Mouse (Mus musculus) heart, embryonic 12.5 days (tissue): ENCODE results near the gene Grik4. TPM values are rescaled to one million over a fixed set of nuclear protein-coding genes. Genes with fewer than 3 reads are reported as not detected.
A peak's percentile ranks its signal among the peaks of the same experiment; 100 is the strongest.

Source experiments
- ATAC-seq: fragments of 200-750 bp; cut with Nextera tagmentation; 2 replicates; pipeline ENCODE4 v1.8.0; 2017; ENCODE audit warnings: moderate TSS enrichment, moderate library complexity; ENCODE audit not compliant: insufficient number of reproducible peaks, low FRiP score
- H3K27ac ChIP-seq: fragments of 300-500 bp; sonication (generic); 2 replicates; pipeline ENCODE4 v1.5.1; 2016; ENCODE audit warnings: mild to moderate bottlenecking, moderate library complexity; ENCODE audit not compliant: poor library complexity, severe bottlenecking
- H3K27me3 ChIP-seq: fragments of 300-500 bp; sonication (generic); replicated peaks from 2 replicates; pipeline ENCODE4 v1.6.1; 2016; ENCODE audit warnings: mild to moderate bottlenecking, moderate library complexity
- H3K36me3 ChIP-seq: fragments of 300-500 bp; sonication (generic); 2 replicates; pipeline ENCODE4 v1.6.1; 2016; ENCODE audit warnings: mild to moderate bottlenecking, moderate library complexity
- H3K4me1 ChIP-seq: fragments of 300-500 bp; sonication (generic); replicated peaks from 2 replicates; pipeline ENCODE4 v1.6.1; 2016; ENCODE audit warnings: mild to moderate bottlenecking
- H3K4me2 ChIP-seq: fragments of 300-500 bp; sonication (generic); 2 replicates; pipeline ENCODE4 v1.6.1; 2016; ENCODE audit warnings: mild to moderate bottlenecking, moderate library complexity
- H3K4me3 ChIP-seq: fragments of 300-500 bp; sonication (generic); 2 replicates; pipeline ENCODE4 v1.5.1; 2016; ENCODE audit warnings: mild to moderate bottlenecking
- H3K9ac ChIP-seq: fragments of 300-500 bp; sonication (generic); 2 replicates; pipeline ENCODE4 v1.6.1; 2016; ENCODE audit warnings: mild to moderate bottlenecking, moderate library complexity
- H3K9me3 ChIP-seq: fragments of 300-500 bp; sonication (generic); replicated peaks from 2 replicates; pipeline ENCODE4 v1.6.1; 2016; ENCODE audit warnings: mild to moderate bottlenecking, moderate library complexity
- WGBS: fragments of 180-500 bp; shearing (Covaris S2); methylation state at CpG from one replicate; pipeline ENCODE4 v1.1.7; 2016; 5-methylcytosine and 5-hydroxymethylcytosine counted together
- polyA plus RNA-seq: library from polyadenylated mRNA; unstranded; fragments of >200 nt; fragmentation: Nextera tagmentation; extraction: Ambion mirVana; gene quantifications from 2 replicates; pipeline ENCODE4 v1.2.1, GENCODE M21; 2016

Grik4 gene
- polyA plus RNA-seq, 1 experiment from 2014 or later, result 0.42 TPM

- Histone ChIP-seq H3K27me3 (peaks cover 83% of the 10 kb centered on the region), H3K4me3 (peak overlapping the region; percentile 71), H3K27ac (no peak overlapping the region), H3K9ac (peak overlapping the region; percentile 78), H3K4me2 (peak overlapping the region; percentile 100), H3K4me1 (no peaks in the 10 kb centered on the region; the same call in 1 of the 2 replicates), H3K9me3 (no peaks in the 10 kb centered on the region), H3K36me3 (no peaks in the 10 kb centered on the region)
- WGBS, result under 1% methylated on average over 49 of the region's 52 CpGs
- peak; percentile 84 for ATAC-seq
These were observed 278 bp upstream of the Grik4 start for GRCm38 (mm10) chr9:42944536-42945006.

DNA sequence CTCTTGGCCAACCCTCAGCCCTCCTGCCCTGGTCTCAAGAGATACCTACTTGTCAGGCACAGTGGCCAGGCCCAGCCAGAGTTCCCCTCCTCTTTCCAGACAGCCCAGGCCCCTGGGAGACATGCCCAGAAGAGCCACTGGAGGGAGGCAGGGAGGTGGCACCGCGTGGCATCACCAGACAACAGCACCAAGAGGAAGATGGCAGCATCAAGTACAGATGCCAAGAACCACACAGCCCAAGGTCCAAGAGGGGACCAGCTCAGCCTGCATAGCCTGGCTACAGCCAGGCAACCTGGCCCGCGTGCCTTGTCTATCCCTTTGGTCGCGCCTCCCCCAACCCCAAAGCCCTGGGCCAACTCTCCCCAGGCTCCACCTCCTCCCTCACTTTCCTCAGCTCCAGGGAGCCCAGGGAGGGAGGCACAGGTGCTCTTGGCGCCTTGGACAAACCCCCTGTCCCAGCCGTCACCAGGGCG lies 1.2 kb downstream of the Grik4 start:
- ATAC-seq, result no peak
- H3K36me3 ChIP-seq, result no peaks in the 10 kb centered on the region
- WGBS, result 4% methylated on average over 9 of the region's 9 CpGs
- no peak overlapping the region for H3K9ac ChIP-seq
- H3K4me1 ChIP-seq, result no peaks in the 10 kb centered on the region; the same call in 1 of the 2 replicates
- no peaks in the 10 kb centered on the region for H3K9me3 ChIP-seq
- peaks cover 88% of the 10 kb centered on the region for H3K27me3 ChIP-seq
- peak overlapping the region; percentile 100 for H3K4me2 ChIP-seq
- no peak overlapping the region for H3K27ac ChIP-seq
- peak overlapping the region; percentile 71 for H3K4me3 ChIP-seq

- Histone ChIP-seq H3K27me3 (peaks cover 90% of the 10 kb centered on the region), H3K9ac (no peak overlapping the region), H3K4me2 (no peak overlapping the region), H3K4me1 (no peaks in the 10 kb centered on the region; the same call in 1 of the 2 replicates), H3K36me3 (no peaks in the 10 kb centered on the region), H3K9me3 (no peaks in the 10 kb centered on the region), H3K4me3 (no peak overlapping the region), H3K27ac (no peak overlapping the region)
- 51% methylated on average over 4 of the region's 4 CpGs for WGBS
- no peak for ATAC-seq
These were observed 2.1 kb downstream of the Grik4 start for GRCm38 (mm10) chr9:42942148-42942547.

- Histone ChIP-seq H3K9ac (no peak overlapping the region), H3K27me3 (peaks cover 72% of the 10 kb centered on the region), H3K36me3 (no peaks in the 10 kb centered on the region), H3K4me1 (peaks cover 9% of the 10 kb centered on the region), H3K4me2 (no peak overlapping the region), H3K27ac (no peak overlapping the region), H3K9me3 (no peaks in the 10 kb centered on the region), H3K4me3 (no peak overlapping the region)
- ATAC-seq, result no peak
- WGBS, result 45% methylated on average over 7 of the region's 7 CpGs
These were observed 12.1 kb downstream of the Grik4 start for GRCm38 (mm10) chr9:42932146-42932545.

GRCm38 (mm10) chr9:42927498-42927897 lies 16.8 kb downstream of the Grik4 start:
- Histone ChIP-seq H3K27me3 (peaks cover 28% of the 10 kb centered on the region), H3K4me1 (peaks cover 9% of the 10 kb centered on the region), H3K9me3 (no peaks in the 10 kb centered on the region), H3K4me2 (no peak overlapping the region), H3K4me3 (no peak overlapping the region), H3K9ac (no peak overlapping the region), H3K36me3 (no peaks in the 10 kb centered on the region), H3K27ac (no peak overlapping the region)
- 0 out of 2 replicates have a peak, but pooled peaks have one; percentile 39 for ATAC-seq
- WGBS, result 59% methylated on average over 10 of the region's 10 CpGs

GRCm38 (mm10) chr9:42926564-42926963 lies 17.7 kb downstream of the Grik4 start:
- no peak overlapping the region for H3K4me3 ChIP-seq
- H3K27me3 ChIP-seq, result peaks cover 19% of the 10 kb centered on the region
- H3K9me3 ChIP-seq, result no peaks in the 10 kb centered on the region
- no peak overlapping the region for H3K27ac ChIP-seq
- 74% methylated on average over 6 of the region's 6 CpGs for WGBS
- ATAC-seq, result no peak
- no peaks in the 10 kb centered on the region for H3K36me3 ChIP-seq
- no peak overlapping the region for H3K4me2 ChIP-seq
- H3K4me1 ChIP-seq, result peaks cover 9% of the 10 kb centered on the region
- no peak overlapping the region for H3K9ac ChIP-seq

DNA sequence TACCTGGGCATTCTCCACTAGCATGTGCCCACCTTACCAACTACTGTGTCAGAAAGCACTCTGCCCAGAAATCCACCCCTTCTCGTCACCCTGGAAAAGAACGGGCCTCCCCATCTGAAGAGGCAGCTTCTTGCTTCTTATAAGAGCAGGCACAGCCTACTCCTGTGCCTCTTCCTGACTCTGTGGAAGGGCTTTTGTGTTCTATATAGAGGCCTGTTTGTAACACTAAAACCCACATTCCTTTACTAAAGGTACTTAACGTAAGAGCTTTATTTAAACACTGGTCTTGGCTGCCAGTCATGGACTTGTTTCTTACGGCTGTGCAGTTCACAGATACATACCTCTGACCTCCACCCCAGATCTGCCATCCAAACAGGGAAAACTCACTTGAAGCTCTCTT lies 22.5 kb downstream of the Grik4 start:
- Histone ChIP-seq H3K4me1 (no peaks in the 10 kb centered on the region), H3K36me3 (no peaks in the 10 kb centered on the region), H3K4me3 (no peak overlapping the region), H3K27me3 (peaks cover 22% of the 10 kb centered on the region), H3K9me3 (no peaks in the 10 kb centered on the region), H3K4me2 (no peak overlapping the region), H3K9ac (no peak overlapping the region), H3K27ac (no peak overlapping the region)
- 71% methylated on average over 4 of the region's 4 CpGs for WGBS
- ATAC-seq, result no peak

DNA sequence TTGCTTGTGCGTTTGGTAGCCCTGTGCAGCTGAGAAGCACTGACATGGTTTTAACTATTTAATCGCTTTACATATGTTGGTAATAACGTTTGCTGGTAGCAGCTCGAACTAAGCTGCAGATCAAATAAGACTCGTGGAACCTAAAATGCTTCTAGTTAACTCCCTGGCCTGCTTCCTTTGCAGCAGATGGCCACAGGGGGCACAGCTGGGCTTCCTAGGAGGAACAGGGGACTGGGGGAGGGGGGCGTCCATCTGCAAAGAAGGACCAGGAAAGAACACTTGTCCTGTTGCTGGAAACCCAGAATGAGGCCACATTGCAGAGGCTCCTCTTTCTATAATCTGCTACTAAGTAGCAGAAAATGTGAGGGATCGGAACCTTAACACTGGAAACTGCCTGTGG lies 24.1 kb downstream of the Grik4 start:
- Histone ChIP-seq H3K4me3 (no peak overlapping the region), H3K4me2 (no peak overlapping the region), H3K27me3 (peaks cover 22% of the 10 kb centered on the region), H3K36me3 (no peaks in the 10 kb centered on the region), H3K27ac (no peak overlapping the region), H3K9ac (no peak overlapping the region), H3K4me1 (no peaks in the 10 kb centered on the region), H3K9me3 (no peaks in the 10 kb centered on the region)
- ATAC-seq, result no peak
- 50% methylated on average over 7 of the region's 7 CpGs for WGBS

DNA sequence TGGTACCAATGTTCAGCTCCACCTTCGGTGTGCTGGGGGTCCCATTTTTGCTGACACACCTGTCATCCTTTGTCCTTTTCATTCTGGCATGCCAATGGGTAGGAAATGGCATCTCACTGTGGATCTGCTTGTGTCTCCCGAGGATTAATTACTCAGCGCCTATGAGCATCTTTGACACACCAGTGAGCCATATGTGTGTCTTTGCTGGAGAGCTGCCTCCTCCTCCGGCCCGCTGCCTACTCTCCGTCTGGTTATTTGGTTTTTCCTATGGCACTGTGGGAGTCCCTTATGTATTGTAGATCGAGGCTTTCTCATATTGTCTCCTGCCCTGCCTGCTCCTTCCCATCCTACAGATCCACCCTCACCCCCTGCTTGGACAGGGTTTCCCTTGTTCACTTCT lies 26.4 kb downstream of the Grik4 start:
- Histone ChIP-seq H3K4me3 (no peak overlapping the region), H3K36me3 (no peaks in the 10 kb centered on the region), H3K27me3 (peaks cover 31% of the 10 kb centered on the region), H3K27ac (no peak overlapping the region), H3K9ac (no peak overlapping the region), H3K4me1 (no peaks in the 10 kb centered on the region), H3K4me2 (no peak overlapping the region), H3K9me3 (no peaks in the 10 kb centered on the region)
- 86% methylated on average over 7 of the region's 7 CpGs for WGBS
- no peak for ATAC-seq

GRCm38 (mm10) chr9:42913201-42913600 lies 31.1 kb downstream of the Grik4 start:
- peaks cover 24% of the 10 kb centered on the region; the same call in 1 of the 2 replicates for H3K27me3 ChIP-seq
- no peak for ATAC-seq
- no peaks in the 10 kb centered on the region for H3K9me3 ChIP-seq
- H3K9ac ChIP-seq, result no peak overlapping the region
- 72% methylated on average over 2 of the region's 2 CpGs for WGBS
- no peak overlapping the region for H3K4me2 ChIP-seq
- H3K4me3 ChIP-seq, result no peak overlapping the region
- peaks cover 11% of the 10 kb centered on the region for H3K4me1 ChIP-seq
- no peak overlapping the region for H3K27ac ChIP-seq
- H3K36me3 ChIP-seq, result no peaks in the 10 kb centered on the region

DNA sequence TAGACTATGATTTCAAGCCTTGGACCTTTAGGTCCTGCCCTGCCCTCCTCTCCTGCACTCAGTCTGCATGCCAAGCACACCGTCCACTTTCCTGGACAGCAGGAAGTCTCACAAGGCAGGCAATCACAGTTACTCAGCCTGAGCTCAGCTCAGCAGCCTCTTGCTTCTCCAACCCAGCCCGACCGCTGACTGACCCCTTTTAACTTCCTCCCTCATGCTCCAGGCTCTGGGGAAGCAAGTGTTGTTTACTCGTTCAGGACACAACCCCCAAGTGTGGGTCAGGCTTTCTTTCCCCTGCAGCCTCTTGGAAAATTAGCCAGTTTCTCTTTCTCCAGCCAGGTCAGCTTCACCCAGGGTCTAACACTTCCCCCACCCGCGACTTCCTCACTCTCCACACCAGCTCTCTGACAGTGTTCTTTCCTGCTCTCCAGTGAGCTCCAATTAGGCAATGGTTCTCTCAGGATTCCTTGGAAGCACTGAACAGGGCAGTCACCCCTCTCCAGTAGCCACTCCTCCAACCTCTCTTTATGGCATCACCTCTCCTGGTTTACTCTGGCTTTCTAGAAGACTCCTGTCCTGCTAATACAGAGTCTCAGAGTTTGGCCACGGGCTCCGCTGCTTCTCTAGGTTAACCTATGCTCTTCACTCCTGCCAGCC lies 35.5 kb downstream of the Grik4 start:
- H3K4me2 ChIP-seq, result no peak overlapping the region; the same call in 1 of the 2 replicates
- 0 out of 2 replicates have a peak overlapping the region, but pooled peaks have one; percentile 5 for H3K27ac ChIP-seq
- no peak overlapping the region for H3K9ac ChIP-seq
- 0 out of 2 replicates have a peak, but pooled peaks cover 4% of the 10 kb centered on the region for H3K9me3 ChIP-seq
- H3K4me3 ChIP-seq, result no peak overlapping the region
- H3K36me3 ChIP-seq, result no peaks in the 10 kb centered on the region
- peaks cover 23% of the 10 kb centered on the region for H3K4me1 ChIP-seq
- ATAC-seq, result peak; percentile 55
- peaks cover 15% of the 10 kb centered on the region; the same call in 1 of the 2 replicates for H3K27me3 ChIP-seq
- WGBS, result 36% methylated on average over 8 of the region's 8 CpGs
